Mouse (Mus musculus) kidney, postnatal 0 days (tissue): ENCODE measurements at regions not wholly inside any gene's neighbourhood (a gene's known extent, or its start where the extent isn't known, plus 50 kb on each side); places are given as distances from the start of the nearest gene placed in this dataset.

Source experiments
- ATAC-seq: fragments of 200-750 bp; cut with Nextera tagmentation; replicated peaks from 2 replicates; pipeline ENCODE4 v1.8.0; 2017; ENCODE audit warnings: low read depth, moderate number of reproducible peaks, moderate TSS enrichment, moderate library complexity; ENCODE audit not compliant: low FRiP score
- DNase-seq: peaks from one replicate; pipeline ENCODE4 v3.0.0-alpha.2; 2016; ENCODE audit warnings: low spot score
- H3K27ac ChIP-seq: fragments of 300-500 bp; sonication (generic); 2 replicates; pipeline ENCODE4 v1.5.1; 2014; ENCODE audit warnings: mild to moderate bottlenecking
- H3K27me3 ChIP-seq: fragments of 300-500 bp; sonication (generic); 2 replicates; pipeline ENCODE4 v1.6.1; 2014; ENCODE audit warnings: low read length, mixed read lengths; ENCODE audit not compliant: insufficient read depth
- H3K36me3 ChIP-seq: fragments of 300-500 bp; sonication (generic); 2 replicates; pipeline ENCODE4 v1.6.1; 2014; ENCODE audit warnings: low read length, mixed read lengths; ENCODE audit not compliant: insufficient read depth
- H3K4me1 ChIP-seq: fragments of 300-500 bp; sonication (generic); replicated peaks from 2 replicates; pipeline ENCODE4 v1.6.1; 2014; ENCODE audit warnings: antibody characterized with exemption, low read length, mixed read lengths; ENCODE audit not compliant: insufficient read depth
- H3K4me2 ChIP-seq: fragments of 300-500 bp; sonication (generic); 2 replicates; pipeline ENCODE4 v1.6.1; 2014; ENCODE audit warnings: mild to moderate bottlenecking, low read length, moderate library complexity, mixed read lengths
- H3K4me3 ChIP-seq: fragments of 300-500 bp; sonication (generic); replicated peaks from 2 replicates; pipeline ENCODE4 v1.5.1; 2014; ENCODE audit warnings: low read depth, low read length
- H3K9ac ChIP-seq: fragments of 300-500 bp; sonication (generic); 2 replicates; pipeline ENCODE4 v1.6.1; 2014; ENCODE audit warnings: low read depth, low read length
- H3K9me3 ChIP-seq: fragments of 300-500 bp; sonication (generic); replicated peaks from 2 replicates; pipeline ENCODE4 v1.6.1; 2016; ENCODE audit warnings: low read length, inconsistent platforms, mixed read lengths
- CTCF ChIP-seq: IDR thresholded peaks from 2 replicates; pipeline ENCODE4 v1.5.1; 2016; ENCODE audit warnings: antibody characterized with exemption, low read depth, mild to moderate bottlenecking, moderate library complexity
- WGBS: fragments of 180-500 bp; shearing (Covaris S2); extraction: QIAGEN DNeasy Blood & Tissue Kit; methylation state at CpG from one replicate; pipeline ENCODE4 v1.1.7; 2014; 5-methylcytosine and 5-hydroxymethylcytosine counted together

DNA sequence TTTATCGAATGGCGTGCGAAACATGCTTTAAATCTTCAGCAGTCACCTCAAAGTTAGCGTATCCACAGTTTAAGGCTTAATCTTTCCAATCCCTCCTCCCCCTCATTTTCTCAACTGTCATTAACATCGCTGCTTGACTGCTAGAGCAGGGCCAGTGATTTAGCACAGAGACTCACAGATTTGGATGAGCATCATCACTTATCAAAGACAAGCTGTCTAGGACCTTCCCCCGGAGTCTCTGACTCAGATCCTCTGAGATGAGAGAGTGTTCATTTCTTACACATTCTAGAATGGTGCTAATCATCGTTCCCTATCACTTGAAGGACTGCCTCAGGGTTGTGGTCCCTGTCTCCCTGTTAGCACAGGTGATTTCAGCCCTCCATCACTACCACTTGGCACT, 112.1 kb upstream of the Tmem132c start:
- 37% methylated on average over 7 of the region's 7 CpGs for WGBS
- Histone ChIP-seq H3K9me3 (no peaks in the 10 kb centered on the region), H3K4me3 (no peak overlapping the region), H3K4me2 (no peak overlapping the region), H3K9ac (no peak overlapping the region), H3K4me1 (no peaks in the 10 kb centered on the region), H3K36me3 (no peaks in the 10 kb centered on the region), H3K27me3 (no peaks in the 10 kb centered on the region), H3K27ac (no peak overlapping the region)
- DNase-seq, result no peak
- no peak for TF ChIP-seq CTCF
- ATAC-seq, result no peak

DNA sequence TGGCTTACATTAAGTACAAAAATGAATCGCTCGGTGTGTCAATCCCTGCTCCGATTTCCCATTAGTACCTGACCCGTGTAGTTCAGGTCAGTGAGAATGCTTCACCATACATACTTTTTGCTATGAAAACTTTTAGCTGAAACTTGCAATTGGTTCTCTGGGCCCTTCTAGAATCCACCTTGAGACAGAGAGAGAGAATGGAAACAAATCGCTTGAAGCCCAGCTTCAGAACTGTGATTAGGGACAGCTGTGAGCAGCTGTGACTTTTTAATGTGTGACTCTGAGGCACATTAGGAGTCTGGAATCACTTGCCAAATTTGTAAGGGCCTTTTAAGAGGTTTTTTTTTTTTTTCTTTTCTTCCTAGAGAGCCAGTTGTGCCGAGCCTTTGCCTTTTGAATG, 107.2 kb upstream of the Tmem132c start:
- no peak for TF ChIP-seq CTCF
- Histone ChIP-seq H3K4me2 (no peak overlapping the region), H3K4me1 (no peaks in the 10 kb centered on the region), H3K4me3 (no peak overlapping the region), H3K27me3 (no peaks in the 10 kb centered on the region), H3K27ac (no peak overlapping the region), H3K9me3 (no peaks in the 10 kb centered on the region), H3K36me3 (no peaks in the 10 kb centered on the region), H3K9ac (no peak overlapping the region)
- ATAC-seq (no peak), DNase-seq (no peak)
- WGBS, result 75% methylated on average over 6 of the region's 6 CpGs

DNA sequence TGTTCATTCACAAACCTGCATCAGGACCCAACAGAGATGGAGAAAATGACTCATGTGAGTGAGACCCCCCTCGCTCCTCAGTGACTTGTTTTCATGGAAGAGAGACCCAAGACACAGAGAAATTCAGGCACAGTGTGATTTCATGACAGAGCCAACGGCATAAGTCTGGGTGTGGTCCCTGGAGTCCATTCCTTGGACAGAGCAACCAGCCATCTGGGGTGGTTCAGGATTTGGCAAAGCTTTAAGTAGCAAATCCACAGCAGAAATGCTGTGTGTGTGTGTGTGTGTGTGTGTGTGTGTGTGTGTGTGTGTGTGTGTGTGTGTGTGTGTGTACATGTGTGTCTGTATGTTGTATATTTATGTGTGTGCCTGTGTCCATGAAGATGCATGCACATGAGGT, 101.0 kb upstream of the Tmem132c start:
- Histone ChIP-seq H3K36me3 (no peaks in the 10 kb centered on the region), H3K9me3 (no peaks in the 10 kb centered on the region), H3K27me3 (no peaks in the 10 kb centered on the region), H3K4me2 (no peak overlapping the region), H3K4me3 (no peak overlapping the region), H3K9ac (no peak overlapping the region), H3K4me1 (no peaks in the 10 kb centered on the region), H3K27ac (no peak overlapping the region)
- TF ChIP-seq CTCF, result no peak
- DNase-seq (no peak), ATAC-seq (no peak)
- WGBS, result 61% methylated on average over 2 of the region's 2 CpGs

DNA sequence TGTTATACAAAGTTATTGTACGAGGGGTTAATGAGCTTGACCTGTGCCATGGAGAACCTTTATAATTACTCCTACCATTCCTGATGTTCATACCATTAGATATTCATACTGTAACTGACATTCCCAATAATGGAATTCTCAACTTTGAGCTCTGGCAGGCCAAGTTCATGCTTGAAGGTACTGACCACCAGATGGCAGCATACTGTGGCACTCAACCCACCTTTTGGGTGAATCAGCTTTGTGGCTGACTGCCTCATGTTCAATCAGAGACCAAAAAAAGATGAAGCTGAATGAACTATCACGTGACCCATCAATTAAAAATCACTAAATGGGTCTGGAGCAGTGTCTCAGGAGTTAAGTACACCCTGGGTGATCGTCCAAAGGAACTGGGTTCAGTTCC, 81.3 kb upstream of the Tmem132c start:
- TF ChIP-seq CTCF, result peak; percentile 68
- no peak overlapping the region for H3K4me2 ChIP-seq
- DNase-seq (peak; percentile 19), ATAC-seq (no peak)
- H3K9me3 ChIP-seq, result no peaks in the 10 kb centered on the region
- H3K4me3 ChIP-seq, result no peak overlapping the region
- H3K27ac ChIP-seq, result no peak overlapping the region
- H3K36me3 ChIP-seq, result no peaks in the 10 kb centered on the region
- H3K27me3 ChIP-seq, result no peaks in the 10 kb centered on the region
- H3K9ac ChIP-seq, result no peak overlapping the region
- H3K4me1 ChIP-seq, result no peaks in the 10 kb centered on the region
- WGBS, result 44% methylated on average over 3 of the region's 3 CpGs

DNA sequence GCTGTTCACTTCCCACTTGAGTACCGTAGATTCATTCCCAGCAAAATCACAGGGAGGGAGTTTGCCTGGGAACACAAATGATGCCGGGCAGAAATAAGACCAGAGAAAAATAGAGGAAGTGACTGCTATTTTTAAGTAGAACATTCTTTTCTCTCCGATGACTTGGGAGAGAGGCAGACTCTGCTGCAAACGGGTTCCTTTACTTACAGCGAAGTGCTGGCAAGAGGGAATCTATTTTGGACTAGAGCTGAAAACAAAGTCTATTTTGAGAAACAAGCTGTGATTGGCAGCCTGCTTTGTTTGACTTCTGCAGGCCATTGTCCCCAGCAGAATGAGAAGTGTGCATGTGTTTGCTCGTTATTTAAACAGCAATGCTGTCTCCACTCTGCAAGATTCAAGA, 78.2 kb upstream of the Tmem132c start:
- ATAC-seq, result no peak
- 88% methylated on average over 6 of the region's 6 CpGs for WGBS
- H3K36me3 ChIP-seq, result no peaks in the 10 kb centered on the region
- no peaks in the 10 kb centered on the region for H3K4me1 ChIP-seq
- no peaks in the 10 kb centered on the region for H3K27me3 ChIP-seq
- H3K9me3 ChIP-seq, result no peaks in the 10 kb centered on the region
- no peak for TF ChIP-seq CTCF
- H3K4me3 ChIP-seq, result no peak overlapping the region
- no peak for DNase-seq
- H3K4me2 ChIP-seq, result no peak overlapping the region
- no peak overlapping the region for H3K27ac ChIP-seq
- H3K9ac ChIP-seq, result no peak overlapping the region

DNA sequence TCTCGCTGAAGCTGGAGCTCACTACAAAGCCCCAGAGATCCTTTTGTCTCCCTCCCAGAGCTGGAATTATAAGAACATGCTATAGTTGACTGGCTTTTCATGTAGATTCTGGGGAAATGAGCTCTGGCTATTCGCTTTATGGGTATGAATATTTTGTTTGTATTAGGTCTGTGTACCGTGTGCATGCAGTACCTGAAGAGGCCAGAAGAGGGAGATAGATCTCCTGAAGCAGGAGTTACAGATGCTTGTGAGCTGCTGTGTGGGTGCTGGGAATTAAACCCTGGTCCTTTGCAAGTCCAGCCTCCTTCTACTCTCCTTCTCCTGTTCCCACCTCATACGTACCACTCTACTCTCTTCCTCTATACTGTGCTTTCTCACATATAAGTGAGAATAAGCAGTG, 52.6 kb upstream of the Tmem132c start:
- no peaks in the 10 kb centered on the region for H3K27me3 ChIP-seq
- no peak for ATAC-seq

More for the DNA sequence above, 52.6 kb upstream of the Tmem132c start:
- TF ChIP-seq CTCF, result 0 out of 2 replicates have a peak, but pooled peaks have one; percentile 8
- H3K9ac ChIP-seq, result no peak overlapping the region
- H3K27ac ChIP-seq, result no peak overlapping the region
- H3K4me1 ChIP-seq, result no peaks in the 10 kb centered on the region
- no peaks in the 10 kb centered on the region for H3K36me3 ChIP-seq
- DNase-seq, result no peak
- no peak overlapping the region for H3K4me2 ChIP-seq
- no peak overlapping the region for H3K4me3 ChIP-seq
- no peaks in the 10 kb centered on the region for H3K9me3 ChIP-seq
- 87% methylated on average over 4 of the region's 4 CpGs for WGBS
